Mouse (Mus musculus): ENCODE measurements around the gene Prg3.

Gene Prg3

GRCm38 (mm10) chr2:84987930-84988329, at the start of gene Prg3:
TSS of gene Prg3 (plus strand) at chr2:84988215.
- in situ Hi-C loops (cut with MboI, MseI) = no loop called here

GRCm38 (mm10) chr2:84938249-84938946, 49.6 kb upstream of the Prg3 start:
- in situ Hi-C loops (cut with MboI, MseI) = no loop called here

DNA sequence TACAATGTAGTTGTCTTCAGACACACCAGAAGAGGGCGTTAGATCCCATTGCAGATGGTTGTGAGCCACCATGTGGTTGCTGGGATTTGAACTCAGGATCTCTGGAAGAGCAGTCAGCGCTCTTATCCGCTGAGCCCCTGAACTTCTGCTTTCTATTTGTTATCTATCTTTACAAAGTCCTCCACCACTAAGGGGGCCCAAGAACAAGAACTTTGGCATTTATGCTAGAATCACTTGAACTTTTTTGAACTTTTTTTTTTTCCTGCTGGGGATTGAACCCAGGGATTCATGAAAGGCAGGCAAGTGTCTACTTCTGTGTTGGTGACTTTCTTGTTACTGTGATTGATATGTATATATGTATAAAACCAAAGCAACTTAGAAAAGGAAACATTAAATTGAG, 48.7 kb upstream of the Prg3 start:
- in situ Hi-C loops (cut with MboI, MseI) = no loop called here

DNA sequence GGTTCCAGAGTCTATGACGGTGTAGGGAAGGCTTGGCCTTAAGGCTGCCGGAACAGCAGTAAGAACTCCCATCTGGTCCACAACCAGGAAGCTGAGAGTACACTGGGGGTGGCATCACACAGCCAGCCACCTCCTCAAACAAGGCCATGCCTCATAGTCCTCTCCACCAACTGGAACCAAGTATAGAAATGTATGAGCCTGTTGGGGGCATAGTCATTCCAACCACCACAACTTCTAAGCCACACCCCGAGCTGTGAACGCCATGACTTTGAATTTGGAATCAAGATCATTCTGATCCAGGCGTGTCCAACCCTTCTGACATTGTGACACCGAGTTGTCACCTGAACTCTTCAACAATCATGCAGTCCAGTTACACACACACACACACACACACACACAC, 48.3 kb upstream of the Prg3 start:
- in situ Hi-C loops (cut with MboI, MseI) = loop anchor here (10.0 kb wide), 1 partner anchor 105 kb away; the partner anchor contains the start of gene Tnks1bp1

DNA sequence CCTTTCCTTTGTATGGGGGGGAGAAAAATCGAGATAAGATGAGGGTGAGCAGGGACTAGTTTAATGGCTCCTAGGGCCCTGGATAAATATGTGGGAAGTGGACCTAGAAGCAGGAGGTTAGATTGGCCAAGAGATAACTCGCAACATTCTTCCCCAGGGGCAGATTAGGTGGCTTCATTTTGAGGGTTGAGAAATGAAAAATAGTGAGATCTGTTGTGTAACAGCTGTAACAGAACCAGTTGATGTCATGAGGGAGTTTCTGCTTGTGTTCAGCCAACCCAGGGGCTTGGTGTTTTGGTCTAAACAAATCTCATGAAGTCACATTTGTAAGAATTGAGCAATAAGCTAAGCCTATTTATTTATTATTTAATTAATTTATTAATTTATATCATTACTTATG, 46.7 kb upstream of the Prg3 start:
- in situ Hi-C loops (cut with MboI, MseI) = loop anchor here (10.0 kb wide), 1 partner anchor 103 kb away; the partner anchor contains the start of gene Tnks1bp1

DNA sequence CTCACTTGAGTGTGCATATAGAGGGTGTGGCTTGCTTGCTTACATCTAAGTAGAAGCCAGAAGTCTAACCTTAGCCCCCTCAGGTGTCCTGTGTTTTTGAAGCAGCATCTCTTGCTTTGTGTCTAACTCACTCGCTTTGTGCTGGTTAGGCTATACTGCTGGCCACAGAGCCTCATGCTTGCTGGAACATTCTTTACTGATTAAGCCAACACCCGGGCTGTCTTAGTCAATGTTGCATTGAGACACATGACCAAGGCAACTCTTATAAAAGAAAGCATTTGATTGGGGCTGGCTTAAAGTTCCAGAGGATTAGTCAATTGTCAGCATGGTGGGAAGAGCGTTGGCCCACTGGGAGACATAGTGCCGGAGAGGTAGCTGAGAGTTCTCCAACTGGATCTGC, 46.2 kb upstream of the Prg3 start:
- in situ Hi-C loops (cut with MboI, MseI) = loop anchor here (10.0 kb wide), 1 partner anchor 103 kb away; the partner anchor contains the start of gene Tnks1bp1

- in situ Hi-C loops (cut with MboI, MseI) = loop anchor here (10.0 kb wide), 1 partner anchor 98 kb away; the partner anchor contains the start of gene Tnks1bp1
These were observed 40.8 kb upstream of the Prg3 start for GRCm38 (mm10) chr2:84947154-84947771.

GRCm38 (mm10) chr2:84948252-84948651, 39.8 kb upstream of the Prg3 start:
- in situ Hi-C loops (cut with MboI, MseI) = loop anchor here (10.0 kb wide), 1 partner anchor 97 kb away; the partner anchor contains the start of gene Tnks1bp1

DNA sequence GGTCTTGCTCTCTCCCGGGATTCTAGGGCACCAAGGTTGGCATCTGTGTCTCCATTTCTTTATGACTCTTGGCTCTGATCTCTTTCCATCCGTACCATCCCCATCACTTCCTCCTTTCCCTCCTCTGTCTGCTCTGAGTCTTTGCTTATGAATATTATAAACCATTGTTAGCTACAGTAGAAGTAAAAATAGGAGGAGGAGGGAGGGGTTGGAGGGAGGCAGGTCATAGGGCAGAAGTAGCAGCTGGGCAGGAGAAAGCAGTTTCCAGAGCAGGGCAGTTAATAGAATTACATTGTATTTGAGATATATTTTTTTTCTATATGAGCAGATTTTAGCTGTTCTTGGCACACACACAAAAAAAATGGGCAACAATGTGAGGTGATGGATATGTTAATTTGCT, 39.3 kb upstream of the Prg3 start:
- in situ Hi-C loops (cut with MboI, MseI) = loop anchor here (10.0 kb wide), 1 partner anchor 96 kb away; the partner anchor contains the start of gene Tnks1bp1

DNA sequence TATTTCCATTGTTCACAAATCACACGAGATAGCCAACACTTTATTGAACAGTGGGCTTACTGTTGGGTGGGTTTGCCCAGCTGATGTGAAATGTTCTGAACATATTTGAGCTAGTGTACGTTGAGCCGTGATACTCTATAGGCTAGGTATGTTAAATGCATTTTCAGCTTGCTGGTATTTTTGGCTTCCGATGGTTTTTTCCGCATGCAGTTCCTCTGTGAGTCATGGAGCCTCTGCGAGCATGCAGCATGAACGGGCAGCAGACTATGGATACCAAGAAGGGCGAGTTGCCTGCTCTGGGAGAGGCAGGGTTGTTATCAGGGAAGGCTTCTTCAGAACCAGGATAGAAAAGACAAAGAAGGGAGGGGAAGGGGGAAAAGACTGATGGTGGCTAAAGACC, 37.0 kb upstream of the Prg3 start:
- in situ Hi-C loops (cut with MboI, MseI) = no loop called here

DNA sequence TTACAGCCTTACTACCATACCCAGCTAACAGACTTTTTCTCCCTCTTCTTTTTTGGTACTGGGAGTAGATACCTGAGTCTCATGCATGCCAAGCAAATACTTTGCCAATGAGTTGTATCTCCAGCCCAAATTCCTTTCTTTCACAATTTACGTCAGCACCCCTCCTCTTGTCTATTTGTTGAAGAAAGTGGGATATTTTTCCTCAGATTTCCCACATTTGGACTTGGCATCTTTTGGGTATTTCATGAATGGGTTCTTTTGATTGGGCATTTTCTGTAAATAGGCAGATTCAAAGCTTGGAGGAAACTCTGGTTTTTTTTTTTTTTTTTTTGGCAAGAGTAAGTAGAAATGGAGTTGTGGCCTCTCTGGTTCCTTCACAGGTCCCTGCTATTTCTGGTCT, 35.8 kb upstream of the Prg3 start:
- in situ Hi-C loops (cut with MboI, MseI) = no loop called here

DNA sequence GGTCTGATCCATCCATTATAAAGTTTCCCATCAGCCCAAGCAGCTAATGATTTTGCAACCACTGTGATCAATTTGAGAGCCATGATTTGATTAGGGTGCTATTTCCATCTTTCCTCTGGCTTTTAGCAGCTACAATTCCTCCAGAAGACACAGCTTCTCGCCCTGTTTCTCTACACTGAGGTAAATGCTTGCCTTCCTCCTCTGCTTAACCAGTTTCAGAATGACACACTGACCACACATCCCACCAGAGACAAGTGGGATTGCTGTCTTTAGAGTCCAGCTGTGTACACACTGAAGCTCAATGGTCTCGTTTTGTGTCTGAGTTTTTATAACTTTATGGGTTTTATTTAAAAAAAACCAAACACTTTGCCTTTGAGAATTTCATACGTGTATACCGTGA, 35.3 kb upstream of the Prg3 start:
- in situ Hi-C loops (cut with MboI, MseI) = no loop called here

GRCm38 (mm10) chr2:84955435-84955834, 32.6 kb upstream of the Prg3 start:
- in situ Hi-C loops (cut with MboI, MseI) = no loop called here

- in situ Hi-C loops (cut with MboI, MseI) = no loop called here
These were observed 31.7 kb upstream of the Prg3 start for GRCm38 (mm10) chr2:84956274-84956673.

GRCm38 (mm10) chr2:84958588-84959264, 29.3 kb upstream of the Prg3 start:
- in situ Hi-C loops (cut with MboI, MseI) = no loop called here

GRCm38 (mm10) chr2:84961300-84961699, 26.7 kb upstream of the Prg3 start:
- in situ Hi-C loops (cut with MboI, MseI) = no loop called here

DNA sequence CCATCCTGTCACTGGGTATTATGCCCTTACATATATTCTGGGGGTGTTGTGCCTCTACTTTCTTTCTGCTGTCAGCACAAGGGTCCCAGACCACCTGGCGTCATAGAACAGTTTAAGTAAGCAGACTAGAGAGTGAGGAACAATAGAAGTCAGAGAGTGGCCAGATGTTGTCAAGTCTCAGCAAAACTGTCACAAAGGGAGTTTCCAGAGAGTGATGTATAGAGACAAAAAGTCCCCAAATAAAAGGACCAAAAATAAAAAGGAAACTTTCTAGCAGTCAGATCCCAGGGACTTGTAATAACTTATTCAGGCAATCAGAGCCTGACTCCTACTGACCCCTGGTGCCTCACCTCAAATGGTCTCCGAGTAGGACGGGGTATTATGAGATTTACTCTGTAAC, 26.1 kb upstream of the Prg3 start:
- in situ Hi-C loops (cut with MboI, MseI) = no loop called here

DNA sequence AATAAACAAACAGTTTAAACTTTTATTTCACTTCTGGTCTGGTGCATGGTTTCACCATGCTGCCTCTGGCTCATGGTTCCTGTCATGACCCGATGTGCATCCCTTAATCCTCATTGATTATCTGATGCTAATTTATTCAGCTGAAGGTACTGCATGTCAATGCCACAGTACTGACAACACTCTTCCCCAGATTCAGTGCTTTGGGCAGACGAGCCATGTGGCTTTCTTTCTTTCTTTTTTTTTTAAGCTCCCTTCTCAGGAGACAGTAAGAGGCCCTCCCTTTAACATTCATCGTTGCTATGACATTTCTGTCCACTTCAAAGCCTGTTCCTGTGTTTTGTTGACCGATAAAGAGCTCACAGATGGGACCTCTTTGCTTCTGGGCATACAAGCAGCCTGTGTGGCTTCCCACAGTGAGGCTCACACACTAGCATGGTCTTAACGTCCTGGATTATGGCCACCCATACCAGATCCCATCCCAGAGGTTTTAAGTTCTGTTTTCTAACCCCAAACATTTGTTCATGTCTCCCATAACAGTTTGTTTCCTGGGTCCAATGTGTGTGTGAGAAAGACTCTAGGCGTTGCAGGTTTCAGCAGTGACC, 25.0 kb upstream of the Prg3 start:
- in situ Hi-C loops (cut with MboI, MseI) = no loop called here

- in situ Hi-C loops (cut with MboI, MseI) = no loop called here
These were observed 23.8 kb upstream of the Prg3 start for GRCm38 (mm10) chr2:84964111-84964801.

DNA sequence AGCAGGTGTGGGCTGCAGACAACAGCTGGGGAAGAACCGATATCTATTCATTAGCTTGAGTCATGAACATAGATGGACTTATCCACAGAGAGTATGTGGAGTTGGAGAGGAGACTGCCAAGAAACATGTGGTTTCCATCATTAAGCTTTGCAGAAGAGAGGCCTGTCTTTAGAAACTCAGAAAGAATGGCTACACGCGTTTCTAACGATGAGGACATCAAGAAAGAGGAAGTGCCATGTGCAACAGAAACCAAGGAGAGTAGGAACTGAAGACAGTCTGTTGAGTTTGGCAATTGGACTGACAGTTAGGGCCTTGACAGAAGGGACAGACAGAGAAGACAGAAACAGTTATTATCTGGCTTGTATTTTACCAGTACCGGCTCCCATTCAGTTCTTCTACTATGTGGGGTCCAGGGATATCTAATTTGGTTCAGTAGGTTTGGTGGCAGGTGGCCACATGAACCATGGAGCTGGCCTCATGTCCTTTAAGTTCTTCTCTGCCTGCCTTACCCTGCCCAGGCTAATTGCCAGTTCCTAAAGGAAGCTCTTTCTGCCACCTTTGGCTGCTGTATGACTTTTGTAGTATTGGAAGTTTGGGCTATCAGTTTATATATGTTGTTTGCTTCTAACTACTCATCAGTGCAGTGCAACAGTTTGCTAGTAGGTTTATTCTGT, 20.6 kb upstream of the Prg3 start:
- in situ Hi-C loops (cut with MboI, MseI) = no loop called here

- in situ Hi-C loops (cut with MboI, MseI) = no loop called here
These were observed 12.4 kb upstream of the Prg3 start for GRCm38 (mm10) chr2:84975580-84975979.

Data from T-helper 2 cell (primary cell).